Mouse (Mus musculus) hindbrain, embryonic 13.5 days (tissue): ENCODE measurements around the gene Dazap1. TPM values are rescaled to one million over a fixed set of nuclear protein-coding genes. Genes with fewer than 3 reads are reported as not detected.

Experiments used
- ATAC-seq: fragments of 200-750 bp; cut with Nextera tagmentation; 2 replicates; pipeline ENCODE4 v1.8.0; 2017; ENCODE audit warnings: moderate TSS enrichment; ENCODE audit not compliant: low FRiP score
- H3K27ac ChIP-seq: fragments of 300-500 bp; sonication (generic); 2 replicates; pipeline ENCODE4 v1.5.1; 2015; ENCODE audit warnings: inconsistent platforms, mild to moderate bottlenecking, moderate library complexity
- H3K27me3 ChIP-seq: fragments of 300-500 bp; sonication (generic); 2 replicates; pipeline ENCODE4 v1.6.1; 2015; ENCODE audit warnings: mild to moderate bottlenecking, inconsistent platforms
- H3K36me3 ChIP-seq: fragments of 300-500 bp; sonication (generic); 2 replicates; pipeline ENCODE4 v1.6.1; 2015; ENCODE audit warnings: mild to moderate bottlenecking, inconsistent platforms
- H3K4me1 ChIP-seq: fragments of 300-500 bp; sonication (generic); replicated peaks from 2 replicates; pipeline ENCODE4 v1.6.1; 2015; ENCODE audit warnings: inconsistent platforms
- H3K4me2 ChIP-seq: fragments of 300-500 bp; sonication (generic); 2 replicates; pipeline ENCODE4 v1.6.1; 2015; ENCODE audit warnings: inconsistent platforms, mild to moderate bottlenecking, moderate library complexity
- H3K4me3 ChIP-seq: fragments of 300-500 bp; sonication (generic); 2 replicates; pipeline ENCODE4 v1.5.1; 2015; ENCODE audit warnings: mild to moderate bottlenecking, inconsistent platforms
- H3K9ac ChIP-seq: fragments of 300-500 bp; sonication (generic); 2 replicates; pipeline ENCODE4 v1.6.1; 2015; ENCODE audit warnings: mild to moderate bottlenecking, inconsistent platforms
- H3K9me3 ChIP-seq: fragments of 300-500 bp; sonication (generic); 2 replicates; pipeline ENCODE4 v1.6.1; 2016; ENCODE audit warnings: inconsistent platforms
- WGBS: fragments of 180-500 bp; shearing (Covaris S2); methylation state at CpG from one replicate; pipeline ENCODE4 v1.1.7; 2015; 5-methylcytosine and 5-hydroxymethylcytosine counted together
- polyA plus RNA-seq: library from polyadenylated mRNA; unstranded; fragments of >200 nt; fragmentation: Nextera tagmentation; extraction: Ambion mirVana; gene quantifications from 2 replicates; pipeline ENCODE4 v1.2.1, GENCODE M21; 2015

Dazap1 gene
- polyA plus RNA-seq, 1 experiment from 2014 or later: 61.6 TPM

GRCm38 (mm10) chr10:80312586-80313504, 51.6 kb downstream of the Dazap1 start:
- Histone ChIP-seq H3K27me3 (peaks cover 3% of the 10 kb centered on the region; the same call in 1 of the 2 replicates), H3K4me1 (peaks cover 61% of the 10 kb centered on the region), H3K4me3 (0 out of 2 replicates have a peak overlapping the region, but pooled peaks have one; percentile 4)

GRCm38 (mm10) chr10:80313627-80314201, 52.4 kb downstream of the Dazap1 start:
- Histone ChIP-seq H3K4me3 (no peak overlapping the region), H3K36me3 (peaks cover 100% of the 10 kb centered on the region), H3K27ac (no peak overlapping the region), H3K9ac (peak overlapping the region; percentile 19; the same call in 1 of the 2 replicates), H3K4me1 (peaks cover 65% of the 10 kb centered on the region), H3K27me3 (peaks cover 3% of the 10 kb centered on the region; the same call in 1 of the 2 replicates), H3K9me3 (no peaks in the 10 kb centered on the region), H3K4me2 (no peak overlapping the region)
- ATAC-seq: no peak
- WGBS: 57% methylated on average over 20 of the region's 20 CpGs

More at GRCm38 (mm10) chr10:80312586-80313504, 51.6 kb downstream of the Dazap1 start:
- Histone ChIP-seq H3K9me3 (no peaks in the 10 kb centered on the region), H3K9ac (0 out of 2 replicates have a peak overlapping the region, but pooled peaks have one; percentile 5), H3K36me3 (peaks cover 100% of the 10 kb centered on the region), H3K4me2 (no peak overlapping the region), H3K27ac (no peak overlapping the region)
- 71% methylated on average over 54 of the region's 54 CpGs for WGBS
- ATAC-seq: peak; percentile 7; the same call in 1 of the 2 replicates

- Histone ChIP-seq H3K9ac (peak overlapping the region; percentile 19), H3K27me3 (peaks cover 3% of the 10 kb centered on the region; the same call in 1 of the 2 replicates), H3K4me2 (no peak overlapping the region), H3K9me3 (no peaks in the 10 kb centered on the region), H3K36me3 (peaks cover 96% of the 10 kb centered on the region), H3K27ac (no peak overlapping the region), H3K4me1 (peaks cover 73% of the 10 kb centered on the region), H3K4me3 (no peak overlapping the region)
- WGBS: 63% methylated on average over 16 of the region's 16 CpGs
- no peak for ATAC-seq
Measured at GRCm38 (mm10) chr10:80314494-80315001, 53.3 kb downstream of the Dazap1 start.

GRCm38 (mm10) chr10:80315315-80315714, 54.0 kb downstream of the Dazap1 start:
- no peak for ATAC-seq
- Histone ChIP-seq H3K4me1 (peaks cover 78% of the 10 kb centered on the region), H3K27me3 (peaks cover 3% of the 10 kb centered on the region; the same call in 1 of the 2 replicates), H3K9me3 (no peaks in the 10 kb centered on the region), H3K4me3 (no peak overlapping the region), H3K4me2 (no peak overlapping the region), H3K9ac (peak overlapping the region; percentile 24; the same call in 1 of the 2 replicates), H3K27ac (peak overlapping the region; percentile 45; the same call in 1 of the 2 replicates), H3K36me3 (peaks cover 89% of the 10 kb centered on the region)
- WGBS: 52% methylated on average over 27 of the region's 27 CpGs

- peak overlapping the region; percentile 45; the same call in 1 of the 2 replicates for H3K27ac ChIP-seq
- H3K4me1 ChIP-seq: peaks cover 78% of the 10 kb centered on the region
- peak overlapping the region; percentile 26; the same call in 1 of the 2 replicates for H3K9ac ChIP-seq
- peaks cover 3% of the 10 kb centered on the region; the same call in 1 of the 2 replicates for H3K27me3 ChIP-seq
- WGBS: 36% methylated on average over 11 of the region's 11 CpGs
- no peaks in the 10 kb centered on the region for H3K9me3 ChIP-seq
- H3K4me2 ChIP-seq: no peak overlapping the region
- H3K4me3 ChIP-seq: no peak overlapping the region
- ATAC-seq: peak; percentile 6; the same call in 1 of the 2 replicates
- H3K36me3 ChIP-seq: peaks cover 78% of the 10 kb centered on the region
Measured at GRCm38 (mm10) chr10:80316359-80316781, 55.1 kb downstream of the Dazap1 start.

- no peaks in the 10 kb centered on the region for H3K9me3 ChIP-seq
- no peak overlapping the region for H3K4me3 ChIP-seq
- peaks cover 3% of the 10 kb centered on the region; the same call in 1 of the 2 replicates for H3K27me3 ChIP-seq
- WGBS: 53% methylated on average over 10 of the region's 10 CpGs
- H3K36me3 ChIP-seq: peaks cover 72% of the 10 kb centered on the region
- no peak overlapping the region for H3K9ac ChIP-seq
- H3K27ac ChIP-seq: peak overlapping the region; percentile 15; the same call in 1 of the 2 replicates
- no peak for ATAC-seq
- peaks cover 74% of the 10 kb centered on the region for H3K4me1 ChIP-seq
- H3K4me2 ChIP-seq: no peak overlapping the region
Measured at GRCm38 (mm10) chr10:80317011-80317410, 55.7 kb downstream of the Dazap1 start.

GRCm38 (mm10) chr10:80320340-80320760, 59.1 kb downstream of the Dazap1 start, which contains the start of gene 2310011J03Rik:
Gene 2310011J03Rik (minus strand): TSS chr10:80320537.
- Histone ChIP-seq H3K36me3 (peaks cover 38% of the 10 kb centered on the region), H3K4me2 (peak within 1 kb of the TSS; percentile 98), H3K4me1 (peaks cover 57% of the 10 kb centered on the region), H3K9ac (peak within 1 kb of the TSS; percentile 83), H3K9me3 (no peaks in the 10 kb centered on the region), H3K27ac (peak within 1 kb of the TSS; percentile 68), H3K4me3 (peak within 1 kb of the TSS; percentile 71), H3K27me3 (peaks cover 25% of the 10 kb centered on the region)
- ATAC-seq: peak; percentile 33
- WGBS: under 1% methylated on average over 34 of the region's 34 CpGs

GRCm38 (mm10) chr10:80321014-80321669, 59.9 kb downstream of the Dazap1 start:
- no peak overlapping the region for H3K4me3 ChIP-seq
- no peak overlapping the region for H3K9ac ChIP-seq
- no peaks in the 10 kb centered on the region for H3K9me3 ChIP-seq
- no peak overlapping the region for H3K4me2 ChIP-seq
- H3K4me1 ChIP-seq: peaks cover 49% of the 10 kb centered on the region
- H3K36me3 ChIP-seq: peaks cover 30% of the 10 kb centered on the region
- H3K27ac ChIP-seq: no peak overlapping the region
- WGBS: 84% methylated on average over 6 of the region's 6 CpGs
- no peak for ATAC-seq
- H3K27me3 ChIP-seq: peaks cover 31% of the 10 kb centered on the region

GRCm38 (mm10) chr10:80321670-80322581, 60.6 kb downstream of the Dazap1 start:
- Histone ChIP-seq H3K4me3 (no peak overlapping the region), H3K4me2 (peak overlapping the region; percentile 79; the same call in 1 of the 2 replicates), H3K27me3 (peaks cover 31% of the 10 kb centered on the region), H3K27ac (no peak overlapping the region), H3K36me3 (peaks cover 22% of the 10 kb centered on the region), H3K9me3 (no peaks in the 10 kb centered on the region), H3K9ac (no peak overlapping the region), H3K4me1 (peaks cover 41% of the 10 kb centered on the region)
- ATAC-seq: no peak
- 91% methylated on average over 21 of the region's 21 CpGs for WGBS

GRCm38 (mm10) chr10:80322811-80323211, 61.5 kb downstream of the Dazap1 start:
- H3K4me3 ChIP-seq: peak overlapping the region; percentile 45
- ATAC-seq: 0 out of 2 replicates have a peak, but pooled peaks have one; percentile 4
- H3K27me3 ChIP-seq: peaks cover 35% of the 10 kb centered on the region
- H3K27ac ChIP-seq: no peak overlapping the region
- H3K4me1 ChIP-seq: peaks cover 32% of the 10 kb centered on the region
- H3K9ac ChIP-seq: peak overlapping the region; percentile 70
- H3K36me3 ChIP-seq: peaks cover 14% of the 10 kb centered on the region
- WGBS: 5% methylated on average over 28 of the region's 28 CpGs
- H3K4me2 ChIP-seq: peak overlapping the region; percentile 79
- no peaks in the 10 kb centered on the region for H3K9me3 ChIP-seq
